Mouse (Mus musculus) midbrain, embryonic 16.5 days (tissue): Measurements from ENCODE around the gene Olfr963. TPM values are rescaled to one million over a fixed set of nuclear protein-coding genes. Genes with fewer than 3 reads are reported as not detected.
"Not testable (repeated sequence)": the region's sequence is repeated elsewhere in the genome, so short reads cannot be mapped to it uniquely, and the experiment has no call there.

ENCODE experiments used
- ATAC-seq: fragments of 200-750 bp; cut with Nextera tagmentation; 2 replicates; pipeline ENCODE4 v1.8.0; 2017; ENCODE audit warnings: moderate TSS enrichment
- H3K27ac ChIP-seq: fragments of 300-500 bp; sonication (generic); 2 replicates; pipeline ENCODE4 v1.5.1; 2014; ENCODE audit warnings: mild to moderate bottlenecking, low read length, mixed read lengths
- H3K27me3 ChIP-seq: fragments of 300-500 bp; sonication (generic); 2 replicates; pipeline ENCODE4 v1.6.1; 2014; ENCODE audit warnings: low read depth, low read length, mixed read lengths; ENCODE audit not compliant: control insufficient read depth, insufficient read depth
- H3K36me3 ChIP-seq: fragments of 300-500 bp; sonication (generic); 2 replicates; pipeline ENCODE4 v1.6.1; 2014; ENCODE audit warnings: mild to moderate bottlenecking, low read length, moderate library complexity, mixed read lengths; ENCODE audit not compliant: control insufficient read depth, insufficient read depth
- H3K4me1 ChIP-seq: fragments of 300-500 bp; sonication (generic); 2 replicates; pipeline ENCODE4 v1.6.1; 2014; ENCODE audit warnings: mild to moderate bottlenecking, low read length, mixed read lengths; ENCODE audit not compliant: control insufficient read depth, insufficient read depth
- H3K4me2 ChIP-seq: fragments of 300-500 bp; sonication (generic); 2 replicates; pipeline ENCODE4 v1.6.1; 2014; ENCODE audit warnings: mild to moderate bottlenecking, low read length, mixed read lengths
- H3K4me3 ChIP-seq: fragments of 300-500 bp; sonication (generic); 2 replicates; pipeline ENCODE4 v1.5.1; 2014; ENCODE audit warnings: low read depth, mild to moderate bottlenecking, low read length, moderate library complexity, mixed read lengths
- H3K9ac ChIP-seq: fragments of 300-500 bp; sonication (generic); 2 replicates; pipeline ENCODE4 v1.6.1; 2014; ENCODE audit warnings: low read depth, low read length, mixed read lengths
- H3K9me3 ChIP-seq: fragments of 300-500 bp; sonication (generic); replicated peaks from 2 replicates; pipeline ENCODE4 v1.6.1; 2014; ENCODE audit warnings: mild to moderate bottlenecking, low read length, mixed read lengths; ENCODE audit not compliant: control insufficient read depth, poor library complexity, severe bottlenecking
- WGBS: fragments of 180-500 bp; shearing (Covaris S2); extraction: QIAGEN DNeasy Blood & Tissue Kit; methylation state at CpG from one replicate; pipeline ENCODE4 v1.1.7; 2014; 5-methylcytosine and 5-hydroxymethylcytosine counted together
- polyA plus RNA-seq: library from polyadenylated mRNA; unstranded; fragments of >200 nt; fragmentation: Nextera tagmentation; extraction: Ambion mirVana; gene quantifications from 2 replicates; pipeline ENCODE4 v1.2.1, GENCODE M21; 2015

Olfr963 gene
- polyA plus RNA-seq, 1 experiment from 2014 or later: not detected

DNA sequence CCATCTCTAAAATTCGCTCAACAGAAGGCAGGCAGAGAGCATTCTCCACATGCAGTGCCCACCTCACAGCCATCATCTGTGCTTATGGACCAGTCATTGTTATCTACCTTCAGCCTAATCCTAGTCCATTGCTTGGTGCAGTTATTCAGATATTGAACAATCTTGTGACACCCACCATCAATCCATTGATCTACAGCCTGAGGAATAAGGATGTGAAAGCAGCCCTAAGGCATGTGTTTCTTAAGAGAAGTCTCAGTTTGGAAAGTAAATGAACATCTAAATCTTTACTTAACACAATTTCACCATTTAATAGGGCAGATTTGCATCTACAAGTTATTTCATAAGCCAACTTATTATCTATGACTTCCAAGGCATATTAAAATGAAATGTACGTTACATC lies 2.7 kb downstream of the Olfr963 start:
- Histone ChIP-seq H3K4me3 (no peak overlapping the region), H3K4me1 (no peaks in the 10 kb centered on the region), H3K9me3 (no peaks in the 10 kb centered on the region), H3K27ac (no peak overlapping the region), H3K4me2 (no peak overlapping the region), H3K36me3 (no peaks in the 10 kb centered on the region), H3K27me3 (no peaks in the 10 kb centered on the region), H3K9ac (no peak overlapping the region)
- ATAC-seq: no peak
- WGBS: 81% methylated on average over 2 of the region's 2 CpGs

DNA sequence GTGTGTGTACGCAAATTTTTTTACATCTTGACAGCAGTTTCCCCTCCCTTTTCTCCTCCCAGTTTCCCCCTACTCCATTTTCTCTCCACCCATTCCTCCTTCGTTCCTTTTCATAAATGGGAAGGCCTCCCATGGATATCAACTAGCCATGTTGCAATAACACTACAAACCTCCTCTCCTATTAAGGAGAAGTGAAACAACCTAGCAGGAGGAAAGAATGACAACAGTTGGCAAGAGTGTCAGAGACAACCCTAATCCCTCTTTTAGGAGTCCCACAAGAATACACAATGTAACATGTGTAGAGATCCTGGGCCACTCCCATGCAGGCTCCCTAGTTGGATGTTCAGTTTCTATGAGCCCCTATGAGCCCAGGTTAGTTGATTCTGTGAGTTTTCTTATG lies 7.8 kb downstream of the Olfr963 start:
- Histone ChIP-seq H3K4me2 (no peak overlapping the region), H3K9ac (no peak overlapping the region), H3K27ac (no peak overlapping the region), H3K36me3 (no peaks in the 10 kb centered on the region), H3K4me1 (no peaks in the 10 kb centered on the region), H3K27me3 (no peaks in the 10 kb centered on the region), H3K4me3 (no peak overlapping the region), H3K9me3 (no peaks in the 10 kb centered on the region)
- ATAC-seq: no peak
- WGBS: 81% methylated on average over 2 of the region's 2 CpGs

DNA sequence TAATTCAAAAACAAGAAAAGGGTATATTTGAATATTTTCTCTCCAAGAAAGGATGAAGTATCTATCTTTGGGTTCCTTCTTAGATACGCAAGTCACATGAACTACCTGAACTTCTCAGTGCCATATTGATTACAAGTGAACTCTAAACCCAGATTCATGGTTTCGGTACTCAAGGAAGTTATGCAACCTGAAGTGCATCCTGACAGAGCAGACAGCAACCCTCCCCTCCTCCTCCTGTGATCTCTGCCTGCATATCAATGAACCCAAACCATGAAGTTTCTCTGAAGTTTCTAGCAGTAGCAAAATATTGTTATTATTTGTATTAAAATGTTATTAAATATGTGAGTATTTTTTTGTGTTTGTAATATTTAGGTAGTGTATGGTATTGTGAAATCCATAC lies 11.6 kb downstream of the Olfr963 start:
- no peak for ATAC-seq
- 94% methylated on average over 2 of the region's 2 CpGs for WGBS
- Histone ChIP-seq H3K4me1 (no peaks in the 10 kb centered on the region), H3K36me3 (no peaks in the 10 kb centered on the region), H3K27me3 (no peaks in the 10 kb centered on the region), H3K4me2 (no peak overlapping the region), H3K9ac (no peak overlapping the region), H3K27ac (no peak overlapping the region), H3K9me3 (no peaks in the 10 kb centered on the region), H3K4me3 (no peak overlapping the region)

- peak; percentile 80 for ATAC-seq
- Histone ChIP-seq H3K27me3 (no peaks in the 10 kb centered on the region), H3K9ac (no peak overlapping the region), H3K4me2 (no peak overlapping the region), H3K36me3 (no peaks in the 10 kb centered on the region), H3K27ac (no peak overlapping the region), H3K4me1 (no peaks in the 10 kb centered on the region), H3K9me3 (no peaks in the 10 kb centered on the region), H3K4me3 (no peak overlapping the region)
- WGBS: 53% methylated on average over 2 of the region's 2 CpGs
Measured at GRCm38 (mm10) chr9:39679280-39679679, 12.3 kb downstream of the Olfr963 start.

DNA sequence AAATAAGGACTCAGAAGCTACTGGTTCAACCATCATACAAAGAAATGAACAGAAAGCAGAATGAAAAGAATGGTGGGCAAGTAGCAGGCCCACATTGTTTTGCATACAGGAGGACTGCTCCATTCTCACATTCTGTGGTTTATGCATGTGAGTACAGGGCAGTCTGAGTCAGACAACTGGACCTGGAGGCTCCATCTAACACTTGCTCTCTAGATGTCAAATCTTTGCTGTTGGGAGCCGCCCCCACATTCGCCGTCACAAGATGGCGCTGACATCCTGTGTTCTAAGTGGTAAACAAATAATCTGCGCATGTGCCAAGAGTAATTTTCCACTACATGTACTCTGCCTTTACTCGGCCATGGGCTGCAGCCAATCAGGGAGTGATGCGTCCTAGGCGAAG lies 34.1 kb downstream of the Olfr963 start:
- H3K4me1 ChIP-seq, H3K4me3 ChIP-seq, H3K27ac ChIP-seq, ATAC-seq, H3K9ac ChIP-seq, H3K4me2 ChIP-seq, H3K27me3 ChIP-seq, H3K36me3 ChIP-seq, H3K9me3 ChIP-seq: not testable (repeated sequence)
- WGBS: 83% methylated on average over 7 of the region's 8 CpGs

GRCm38 (mm10) chr9:39707017-39707416 lies 40.0 kb downstream of the Olfr963 start, which contains the start of gene Olfr149:
TSS of gene Olfr149 (minus strand) at chr9:39707117.
- Histone ChIP-seq H3K9me3 (no peaks in the 10 kb centered on the region), H3K4me1 (no peaks in the 10 kb centered on the region), H3K9ac (no peak within 1 kb of the TSS), H3K36me3 (no peaks in the 10 kb centered on the region), H3K27ac (no peak within 1 kb of the TSS), H3K4me3 (no peak within 1 kb of the TSS), H3K4me2 (no peak within 1 kb of the TSS), H3K27me3 (no peaks in the 10 kb centered on the region)
- ATAC-seq: no peak

- H3K4me2 ChIP-seq: no peak overlapping the region
- H3K9me3 ChIP-seq: no peaks in the 10 kb centered on the region
- no peaks in the 10 kb centered on the region for H3K4me1 ChIP-seq
- no peaks in the 10 kb centered on the region for H3K27me3 ChIP-seq
- ATAC-seq: no peak
- no peak overlapping the region for H3K27ac ChIP-seq
- no peak overlapping the region for H3K4me3 ChIP-seq
- 70% methylated on average over 3 of the region's 3 CpGs for WGBS
- H3K9ac ChIP-seq: no peak overlapping the region
- H3K36me3 ChIP-seq: no peaks in the 10 kb centered on the region
Measured at GRCm38 (mm10) chr9:39708958-39709357, 42.0 kb downstream of the Olfr963 start.

- Histone ChIP-seq H3K4me1 (no peaks in the 10 kb centered on the region), H3K27me3 (no peaks in the 10 kb centered on the region), H3K4me2 (no peak within 1 kb of the TSS), H3K27ac (no peak within 1 kb of the TSS), H3K4me3 (no peak within 1 kb of the TSS), H3K9me3 (no peaks in the 10 kb centered on the region), H3K36me3 (no peaks in the 10 kb centered on the region), H3K9ac (no peak within 1 kb of the TSS)
- ATAC-seq: no peak
Measured at GRCm38 (mm10) chr9:39711053-39711452, 44.0 kb downstream of the Olfr963 start, which contains the start of gene Olfr965. TSS of gene Olfr965 (plus strand) at chr9:39711353.
